Mouse (Mus musculus): ENCODE measurements around the gene Arid3b. TPM values are rescaled to one million over a fixed set of nuclear protein-coding genes. Genes with fewer than 3 reads are reported as not detected.

Arid3b gene
- polyA plus RNA-seq, 1 experiment from 2014 or later, result 3.8 TPM

DNA sequence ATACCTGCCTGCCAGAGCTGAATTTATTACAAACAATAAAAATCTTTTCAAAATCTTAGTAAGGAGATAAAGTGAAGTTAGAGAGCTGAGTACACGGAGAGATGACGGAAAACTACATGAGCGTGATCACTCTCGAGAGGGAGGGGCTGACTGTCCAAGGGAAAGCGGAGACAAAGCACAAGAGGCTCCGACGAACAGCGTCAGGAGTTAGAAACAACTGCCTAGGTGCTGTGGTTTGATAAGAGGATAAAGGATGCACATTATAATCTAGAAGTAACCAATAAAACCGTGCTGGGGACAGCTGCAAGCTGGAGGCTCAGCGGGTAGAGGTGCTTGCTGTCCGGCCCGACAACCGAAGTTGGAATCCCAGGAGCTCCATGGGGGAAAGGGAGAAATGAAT lies 13.8 kb downstream of the Arid3b start:
- H3K27ac ChIP-seq, result no peak overlapping the region
- no peaks in the 10 kb centered on the region for H3K27me3 ChIP-seq
- no peak for ATAC-seq (ENCODE audit: insufficient number of reproducible peaks, low FRiP score, low TSS enrichment, low read depth)
- no peak overlapping the region for H3K4me2 ChIP-seq
- no peaks in the 10 kb centered on the region for H3K9me3 ChIP-seq
- H3K9ac ChIP-seq, result no peak overlapping the region
- WGBS, result 76% methylated on average over 13 of the region's 13 CpGs
- H3K36me3 ChIP-seq, result peaks cover 5% of the 10 kb centered on the region; the same call in 1 of the 2 replicates
- H3K4me3 ChIP-seq, result no peak overlapping the region
- H3K4me1 ChIP-seq, result peaks cover 2% of the 10 kb centered on the region; the same call in 1 of the 2 replicates

- peaks cover 2% of the 10 kb centered on the region; the same call in 1 of the 2 replicates for H3K36me3 ChIP-seq
- H3K4me3 ChIP-seq, result no peak overlapping the region
- H3K4me2 ChIP-seq, result no peak overlapping the region
- no peaks in the 10 kb centered on the region for H3K9me3 ChIP-seq
- H3K9ac ChIP-seq, result no peak overlapping the region
- ATAC-seq (ENCODE audit: insufficient number of reproducible peaks, low FRiP score, low TSS enrichment, low read depth), result no peak
- WGBS, result 43% methylated on average over 16 of the region's 16 CpGs
- no peak overlapping the region for H3K27ac ChIP-seq
- no peaks in the 10 kb centered on the region for H3K27me3 ChIP-seq
- peaks cover 25% of the 10 kb centered on the region for H3K4me1 ChIP-seq
These were observed 16.2 kb downstream of the Arid3b start for GRCm38 (mm10) chr9:57820186-57821080.

GRCm38 (mm10) chr9:57817220-57817667 lies 19.3 kb downstream of the Arid3b start:
- Histone ChIP-seq H3K4me2 (peak overlapping the region; percentile 0; the same call in 1 of the 2 replicates), H3K4me3 (no peak overlapping the region), H3K9me3 (no peaks in the 10 kb centered on the region), H3K27ac (no peak overlapping the region), H3K4me1 (peaks cover 45% of the 10 kb centered on the region), H3K36me3 (no peaks in the 10 kb centered on the region), H3K9ac (no peak overlapping the region), H3K27me3 (no peaks in the 10 kb centered on the region)
- no peak for ATAC-seq (ENCODE audit: insufficient number of reproducible peaks, low FRiP score, low TSS enrichment, low read depth)
- WGBS, result 10% methylated on average over 6 of the region's 6 CpGs

GRCm38 (mm10) chr9:57814866-57815265 lies 21.7 kb downstream of the Arid3b start:
- 17% methylated on average over 3 of the region's 3 CpGs for WGBS
- H3K9me3 ChIP-seq, result no peaks in the 10 kb centered on the region
- no peak overlapping the region for H3K4me2 ChIP-seq
- H3K4me1 ChIP-seq, result peaks cover 48% of the 10 kb centered on the region
- H3K27ac ChIP-seq, result no peak overlapping the region
- no peaks in the 10 kb centered on the region for H3K36me3 ChIP-seq
- no peak for ATAC-seq (ENCODE audit: insufficient number of reproducible peaks, low FRiP score, low TSS enrichment, low read depth)
- H3K9ac ChIP-seq, result no peak overlapping the region
- H3K27me3 ChIP-seq, result 0 out of 2 replicates have a peak, but pooled peaks cover 5% of the 10 kb centered on the region
- H3K4me3 ChIP-seq, result no peak overlapping the region

- Histone ChIP-seq H3K36me3 (no peaks in the 10 kb centered on the region), H3K27ac (no peak overlapping the region), H3K9ac (no peak overlapping the region), H3K4me3 (no peak overlapping the region), H3K4me2 (no peak overlapping the region), H3K27me3 (0 out of 2 replicates have a peak, but pooled peaks cover 5% of the 10 kb centered on the region), H3K4me1 (peaks cover 53% of the 10 kb centered on the region), H3K9me3 (no peaks in the 10 kb centered on the region)
- ATAC-seq (ENCODE audit: insufficient number of reproducible peaks, low FRiP score, low TSS enrichment, low read depth), result no peak
- WGBS, result 29% methylated on average over 1 of the region's 1 CpGs
These were observed 22.6 kb downstream of the Arid3b start for GRCm38 (mm10) chr9:57814014-57814413.

DNA sequence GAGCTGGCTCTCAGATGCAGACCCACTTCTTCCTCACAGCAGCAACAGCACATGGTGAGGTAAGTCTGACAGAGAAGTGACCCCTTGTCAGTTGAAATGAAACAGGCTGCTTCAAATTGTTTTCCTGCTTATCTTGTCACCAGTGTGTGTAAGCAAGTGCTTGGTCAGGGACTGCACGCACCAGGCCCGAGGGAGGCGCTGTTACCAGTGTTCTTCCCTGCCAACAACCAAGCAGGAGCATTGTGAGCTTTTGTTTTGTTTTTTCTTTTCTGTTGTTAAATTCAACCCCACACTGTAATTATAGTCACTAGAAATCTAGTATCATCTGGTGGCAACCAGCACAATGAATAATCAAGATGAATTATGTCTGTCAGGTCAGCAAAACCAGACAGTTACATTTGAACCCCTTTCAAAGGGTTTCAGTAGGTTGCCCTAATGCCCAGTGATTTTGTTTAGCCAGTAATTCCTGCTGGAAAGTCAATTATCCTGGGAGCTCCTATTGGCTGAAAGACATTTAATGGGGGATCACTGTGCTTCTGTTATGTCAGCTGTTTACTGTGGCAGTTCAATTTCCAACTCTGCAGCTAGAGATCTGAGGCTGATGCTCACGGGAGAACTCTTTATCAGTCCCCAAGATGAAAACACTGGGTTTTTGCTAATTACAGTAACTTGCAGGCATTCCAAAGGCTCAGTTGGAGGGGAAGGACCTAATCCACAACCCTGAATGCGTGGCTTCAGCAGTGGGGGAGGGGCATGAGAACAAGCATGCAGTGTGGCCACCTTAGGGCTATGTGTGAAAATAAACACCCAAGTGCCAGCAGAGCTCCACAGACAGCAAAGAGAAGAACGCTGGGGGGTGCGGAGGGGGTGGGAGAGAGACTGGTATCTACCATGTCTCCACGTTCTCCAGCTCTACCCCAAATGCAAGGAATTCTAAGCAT lies 24.5 kb downstream of the Arid3b start:
- H3K9me3 ChIP-seq, result no peaks in the 10 kb centered on the region
- no peak for ATAC-seq (ENCODE audit: insufficient number of reproducible peaks, low FRiP score, low TSS enrichment, low read depth)
- WGBS, result 23% methylated on average over 8 of the region's 8 CpGs
- 0 out of 2 replicates have a peak, but pooled peaks cover 5% of the 10 kb centered on the region for H3K27me3 ChIP-seq
- H3K36me3 ChIP-seq, result no peaks in the 10 kb centered on the region
- H3K4me2 ChIP-seq, result no peak overlapping the region
- H3K4me3 ChIP-seq, result no peak overlapping the region
- no peak overlapping the region for H3K9ac ChIP-seq
- H3K4me1 ChIP-seq, result peaks cover 60% of the 10 kb centered on the region
- no peak overlapping the region for H3K27ac ChIP-seq

- Histone ChIP-seq H3K9ac (no peak overlapping the region), H3K36me3 (no peaks in the 10 kb centered on the region), H3K4me3 (no peak overlapping the region), H3K4me2 (no peak overlapping the region), H3K27ac (no peak overlapping the region), H3K9me3 (no peaks in the 10 kb centered on the region), H3K4me1 (peaks cover 47% of the 10 kb centered on the region), H3K27me3 (0 out of 2 replicates have a peak, but pooled peaks cover 5% of the 10 kb centered on the region)
- no peak for ATAC-seq (ENCODE audit: insufficient number of reproducible peaks, low FRiP score, low TSS enrichment, low read depth)
- WGBS, result 82% methylated on average over 3 of the region's 3 CpGs
These were observed 25.9 kb downstream of the Arid3b start for GRCm38 (mm10) chr9:57810691-57811090.

GRCm38 (mm10) chr9:57808771-57809310 lies 27.8 kb downstream of the Arid3b start:
- 34% methylated on average over 5 of the region's 5 CpGs for WGBS
- no peak overlapping the region for H3K4me2 ChIP-seq
- H3K9ac ChIP-seq, result no peak overlapping the region

DNA sequence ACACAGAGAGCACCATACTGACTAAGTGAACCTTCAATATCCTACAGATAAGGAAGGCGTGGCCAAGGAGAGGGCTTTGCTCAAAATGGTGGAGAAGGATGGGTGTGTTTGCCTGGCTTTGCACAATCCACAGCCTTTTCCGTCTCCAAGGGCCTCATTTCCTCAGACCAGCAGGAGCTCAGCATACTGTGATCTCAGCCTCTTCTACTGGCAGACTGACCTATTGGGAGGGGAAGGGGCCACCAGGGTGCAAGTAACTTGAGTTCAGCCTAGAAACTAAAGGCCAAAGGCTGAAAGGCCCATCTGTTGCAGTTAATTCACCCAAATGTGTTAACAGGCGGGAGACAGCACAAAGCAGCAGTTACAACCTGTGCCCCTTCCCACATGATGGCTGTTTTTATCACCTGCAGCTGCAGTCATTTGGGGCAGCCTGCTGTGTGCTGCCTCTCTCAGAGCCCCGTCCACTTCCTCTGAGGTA lies 29.4 kb downstream of the Arid3b start:
- Histone ChIP-seq H3K4me1 (peaks cover 23% of the 10 kb centered on the region), H3K9me3 (no peaks in the 10 kb centered on the region), H3K4me2 (no peak overlapping the region), H3K27me3 (0 out of 2 replicates have a peak, but pooled peaks cover 5% of the 10 kb centered on the region), H3K9ac (no peak overlapping the region), H3K36me3 (no peaks in the 10 kb centered on the region), H3K4me3 (no peak overlapping the region), H3K27ac (no peak overlapping the region)
- no peak for ATAC-seq (ENCODE audit: insufficient number of reproducible peaks, low FRiP score, low TSS enrichment, low read depth)
- WGBS, result 48% methylated on average over 4 of the region's 4 CpGs

More at GRCm38 (mm10) chr9:57808771-57809310, 27.8 kb downstream of the Arid3b start:
- Histone ChIP-seq H3K4me3 (no peak overlapping the region), H3K27me3 (0 out of 2 replicates have a peak, but pooled peaks cover 5% of the 10 kb centered on the region), H3K27ac (no peak overlapping the region), H3K4me1 (peaks cover 36% of the 10 kb centered on the region), H3K9me3 (no peaks in the 10 kb centered on the region), H3K36me3 (no peaks in the 10 kb centered on the region)
- no peak for ATAC-seq (ENCODE audit: insufficient number of reproducible peaks, low FRiP score, low TSS enrichment, low read depth)

- no peak for ATAC-seq (ENCODE audit: insufficient number of reproducible peaks, low FRiP score, low TSS enrichment, low read depth)
- H3K4me1 ChIP-seq, result peaks cover 21% of the 10 kb centered on the region
- no peak overlapping the region for H3K27ac ChIP-seq
- H3K36me3 ChIP-seq, result no peaks in the 10 kb centered on the region
- no peak overlapping the region for H3K4me2 ChIP-seq
- H3K9me3 ChIP-seq, result no peaks in the 10 kb centered on the region
- H3K4me3 ChIP-seq, result no peak overlapping the region
- no peak overlapping the region for H3K9ac ChIP-seq
- WGBS, result 45% methylated on average over 1 of the region's 1 CpGs
- 0 out of 2 replicates have a peak, but pooled peaks cover 5% of the 10 kb centered on the region for H3K27me3 ChIP-seq
These were observed 30.5 kb downstream of the Arid3b start for GRCm38 (mm10) chr9:57806066-57806481.

DNA sequence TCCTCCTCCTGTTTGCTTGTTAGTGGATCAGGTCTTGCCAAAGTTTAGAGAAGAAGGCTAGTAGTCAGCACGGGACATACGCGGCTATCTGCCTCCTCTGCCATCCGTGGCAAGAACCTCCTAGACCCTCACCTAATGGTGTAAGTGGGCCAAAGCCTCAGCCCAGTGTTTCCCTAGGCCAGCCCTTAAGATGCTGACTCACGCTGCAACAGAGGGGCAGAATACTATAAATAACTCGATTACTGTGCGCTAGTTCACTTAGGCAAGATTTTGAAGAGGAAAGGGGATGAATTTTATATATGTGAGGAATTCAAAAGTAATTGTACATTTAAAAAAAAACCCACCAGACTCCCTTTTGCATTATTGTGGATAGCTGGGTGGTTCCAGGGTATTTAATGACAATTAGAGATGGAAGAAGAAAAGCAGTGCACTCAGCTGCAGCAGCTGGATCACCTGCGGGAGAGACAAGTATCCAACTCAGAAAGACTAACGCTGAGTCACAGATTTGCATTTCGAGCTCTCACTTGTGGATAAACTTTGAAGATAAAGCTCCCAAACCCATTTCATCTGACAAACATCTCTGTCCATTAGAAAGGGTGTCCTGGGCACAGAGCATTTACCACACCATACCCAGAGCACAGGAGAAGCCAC lies 31.4 kb downstream of the Arid3b start:
- Histone ChIP-seq H3K36me3 (no peaks in the 10 kb centered on the region), H3K4me3 (no peak overlapping the region), H3K9ac (no peak overlapping the region), H3K4me1 (peaks cover 21% of the 10 kb centered on the region), H3K27ac (no peak overlapping the region), H3K27me3 (0 out of 2 replicates have a peak, but pooled peaks cover 2% of the 10 kb centered on the region), H3K9me3 (no peaks in the 10 kb centered on the region), H3K4me2 (no peak overlapping the region)
- WGBS, result 72% methylated on average over 10 of the region's 10 CpGs
- ATAC-seq (ENCODE audit: insufficient number of reproducible peaks, low FRiP score, low TSS enrichment, low read depth), result no peak

All from limb, embryonic 15.5 days (tissue).